In genomic region chr11:102321931-102322330, GRCm38 (mm10) we compare ENCODE assay signal across 18 mouse cellular contexts. TPM values are rescaled to one million over a fixed set of nuclear protein-coding genes. Genes with fewer than 3 reads are reported as not detected.
"Had no signal": no experiment of that assay in that cellular context is flagged by ENCODE, and none has a peak within 500 bp of the region (broad histone marks: within the 10 kb centered on the region; RNA-seq: fewer than 3 reads in every experiment).

No protein-coding gene starts in this region.

- H3K36me3 ChIP-seq: intestine, embryonic 15.5 days; limb, embryonic 12.5 days; limb, embryonic 15.5 days; liver, embryonic 12.5 days; neural tube, embryonic 13.5 days had no signal

- H3K9ac ChIP-seq: intestine, embryonic 15.5 days; limb, embryonic 12.5 days; limb, embryonic 15.5 days; liver, embryonic 12.5 days; neural tube, embryonic 13.5 days had no signal

- H3K4me2 ChIP-seq: intestine, embryonic 15.5 days; limb, embryonic 12.5 days; limb, embryonic 15.5 days; liver, embryonic 12.5 days; midbrain, embryonic 11.5 days; neural tube, embryonic 13.5 days had no signal

- DNase-seq: kidney, adult 11 months; kidney, adult 9 months; kidney, postnatal 14 days; layer of hippocampus, adult 9-11 months; lung, adult 2 months; lung, postnatal 14 days; lung, postnatal 4 days; midbrain, embryonic 14.5 days; thymus, postnatal 36 days had no signal

- H3K4me3 ChIP-seq: intestine, embryonic 15.5 days; layer of hippocampus, adult 2 months; limb, embryonic 12.5 days; limb, embryonic 15.5 days; liver, embryonic 12.5 days had no signal

- ATAC-seq: intestine, embryonic 15.5 days; liver, embryonic 12.5 days had no signal

- H3K27me3 ChIP-seq: intestine, embryonic 15.5 days; limb, embryonic 12.5 days; limb, embryonic 15.5 days; neural tube, embryonic 13.5 days had no signal

- H3K27ac ChIP-seq: limb, embryonic 12.5 days; limb, embryonic 15.5 days; liver, embryonic 12.5 days had no signal

- H3K9me3 ChIP-seq: intestine, embryonic 15.5 days; limb, embryonic 12.5 days; limb, embryonic 15.5 days; liver, embryonic 12.5 days; neural tube, embryonic 13.5 days had no signal

RNA-seq across cellular contexts. Expression of gene Slc4a1, which starts 44.1 kb away (rescaled TPM):
- polyA plus RNA-seq: small intestine, adult 2 months had no signal

RNA-seq across cellular contexts. Expression of gene Asb16, which starts 53.4 kb away (rescaled TPM):
- polyA plus RNA-seq: intestine, embryonic 15.5 days; kidney, embryonic 16.5 days; neural tube, embryonic 13.5 days had no signal
